Mouse (Mus musculus) urinary bladder, adult 2 months (tissue): ENCODE measurements around the gene Ndufs6. TPM values are rescaled to one million over a fixed set of nuclear protein-coding genes. Genes with fewer than 3 reads are reported as not detected.

Experiments used
- DNase-seq: peaks from one replicate; pipeline ENCODE4 v3.0.0; 2022; ENCODE audit warnings: low spot score
- polyA plus RNA-seq: library from polyadenylated mRNA; depleted of rRNA; stranded (reverse); fragments of >200 nt; gene quantifications from 2 replicates; pipeline ENCODE4 v1.2.3, GENCODE M21; 2012; rRNA removed

The Ndufs6 gene
- polyA plus RNA-seq, 1 experiment, result 266 TPM

- DNase-seq, result no peak
Observed at GRCm38 (mm10) chr13:73306085-73306410, 22.3 kb downstream of the Ndufs6 start.

GRCm38 (mm10) chr13:73305398-73306084, 22.8 kb downstream of the Ndufs6 start:
- DNase-seq, result no peak

GRCm38 (mm10) chr13:73304729-73305128, 23.6 kb downstream of the Ndufs6 start:
- no peak for DNase-seq

GRCm38 (mm10) chr13:73299322-73299721, 29.0 kb downstream of the Ndufs6 start:
- no peak for DNase-seq

GRCm38 (mm10) chr13:73298717-73299116, 29.6 kb downstream of the Ndufs6 start:
- no peak for DNase-seq

GRCm38 (mm10) chr13:73291102-73291501, 37.2 kb downstream of the Ndufs6 start:
- no peak for DNase-seq

GRCm38 (mm10) chr13:73290206-73290605, 38.1 kb downstream of the Ndufs6 start:
- no peak for DNase-seq

- DNase-seq, result no peak
Observed at GRCm38 (mm10) chr13:73283534-73283933, 44.8 kb downstream of the Ndufs6 start.

- DNase-seq, result no peak
Observed at GRCm38 (mm10) chr13:73282407-73282806, 45.9 kb downstream of the Ndufs6 start.

GRCm38 (mm10) chr13:73279196-73279595, 49.1 kb downstream of the Ndufs6 start:
- no peak for DNase-seq

GRCm38 (mm10) chr13:73277797-73278196, 50.5 kb downstream of the Ndufs6 start:
- no peak for DNase-seq

GRCm38 (mm10) chr13:73277361-73277760, 51.0 kb downstream of the Ndufs6 start:
- no peak for DNase-seq

- DNase-seq, result no peak
Observed at GRCm38 (mm10) chr13:73273536-73273935, 54.8 kb downstream of the Ndufs6 start.

GRCm38 (mm10) chr13:73272794-73273282, 55.5 kb downstream of the Ndufs6 start:
- DNase-seq, result no peak

GRCm38 (mm10) chr13:73271336-73272242, 56.8 kb downstream of the Ndufs6 start:
- DNase-seq, result no peak

- no peak for DNase-seq
Observed at GRCm38 (mm10) chr13:73270451-73271081, 57.8 kb downstream of the Ndufs6 start.

GRCm38 (mm10) chr13:73269891-73270290, 58.5 kb downstream of the Ndufs6 start:
- DNase-seq, result no peak

Other genes starting within 250 kb of the Ndufs6 start
- not detected in 2 replicates for gene Irx4, start 68.1 kb downstream of the Ndufs6 start, polyA plus RNA-seq
- 78.1 and 91.9 TPM in 2 replicates for gene Mrpl36, start within 50 bp of the Ndufs6 start, polyA plus RNA-seq
- gene Lpcat1, start 138.7 kb upstream of the Ndufs6 start, polyA plus RNA-seq, result 15.2 and 17.2 TPM in 2 replicates
- gene Slc6a3, start 208.2 kb upstream of the Ndufs6 start, polyA plus RNA-seq, result 0.03 and 0.04 TPM in 2 replicates